In the genomic region with DNA sequence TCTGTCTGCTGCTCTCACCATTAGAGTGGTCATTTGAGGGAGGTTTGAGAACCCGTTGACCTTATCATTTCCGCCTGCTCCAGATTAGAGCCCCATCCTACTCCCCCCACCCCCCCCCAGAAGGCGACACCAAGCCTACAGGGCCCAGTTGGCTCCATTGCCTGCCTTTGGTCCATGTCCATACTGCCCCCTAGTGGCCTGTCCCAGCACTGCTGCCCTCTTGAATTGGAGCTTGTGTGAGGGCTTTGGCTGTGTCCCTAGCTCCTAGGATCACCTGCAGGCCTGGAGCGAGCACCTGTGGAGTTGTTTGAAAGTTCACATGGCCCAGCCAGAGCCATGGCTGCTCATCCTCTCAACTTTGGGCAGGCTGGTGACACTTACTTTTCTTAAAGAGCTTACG, we compare ENCODE assay signal across 8 mouse cellular contexts.
A peak's percentile ranks its signal among the peaks of the same experiment; 100 is the strongest.
DNase-seq lines count a peak whose midpoint lies in the region; ATAC-seq and TF ChIP-seq lines count a peak whose summit lies in the region.

No protein-coding gene starts in this region.

- no peaks in the 10 kb centered on the region for H3K9me3 ChIP-seq in hindbrain, embryonic 11.5 days (ENCODE audit: control insufficient read depth, low read length)
- no peaks in the 10 kb centered on the region for H3K9me3 ChIP-seq in hindbrain, embryonic 13.5 days

- peak; percentile 80 for TF ChIP-seq CTCF in cortical plate, adult 2 months (IDR thresholded peaks at IDR 0.05; ENCODE audit: extremely low read depth, insufficient read depth, low read length)
- peak; percentile 78 for TF ChIP-seq CTCF in heart, adult 2 months (IDR thresholded peaks at IDR 0.05)
- TF ChIP-seq CTCF in testis, adult 2 months (IDR thresholded peaks at IDR 0.05; ENCODE audit: control insufficient read depth, insufficient read depth, insufficient replicate concordance, low read depth, low read length): peak; percentile 97

- H3K4me1 ChIP-seq in hindbrain, embryonic 11.5 days (replicated peaks; ENCODE audit: control insufficient read depth, insufficient read depth, low read length): no peaks in the 10 kb centered on the region
- peaks cover 22% of the 10 kb centered on the region for H3K4me1 ChIP-seq in hindbrain, embryonic 13.5 days (replicated peaks)
- H3K4me1 ChIP-seq in cortical plate, adult 2 months (ENCODE audit: control insufficient read depth, insufficient read depth, low read length): no peaks in the 10 kb centered on the region
- peaks cover 4% of the 10 kb centered on the region for H3K4me1 ChIP-seq in heart, adult 2 months (ENCODE audit: control insufficient read depth, insufficient read depth, low read length)
- H3K4me1 ChIP-seq in testis, adult 2 months (ENCODE audit: control insufficient read depth, insufficient read depth, low read length): peaks cover 2% of the 10 kb centered on the region

- 58% methylated on average over 5 of the region's 5 CpGs for WGBS in hindbrain, embryonic 11.5 days
- WGBS in hindbrain, embryonic 13.5 days: 65% methylated on average over 5 of the region's 5 CpGs
- WGBS in heart, adult 2 months: 52% methylated on average over 5 of the region's 5 CpGs

- H3K4me2 ChIP-seq in hindbrain, embryonic 11.5 days (replicated peaks; ENCODE audit: low read depth, low read length): no peak overlapping the region
- no peak overlapping the region for H3K4me2 ChIP-seq in hindbrain, embryonic 13.5 days

- ATAC-seq in hindbrain, embryonic 11.5 days (ENCODE audit: low FRiP score): no peak
- no peak for ATAC-seq in hindbrain, embryonic 13.5 days (ENCODE audit: low FRiP score)
- peak; percentile 62 for ATAC-seq in megakaryocyte progenitor cell, adult 5-6 weeks (replicated peaks; ENCODE audit: poor library complexity)

- no peak for TF ChIP-seq POLR2A in cortical plate, adult 2 months (IDR thresholded peaks at IDR 0.05; ENCODE audit: extremely low read depth, insufficient read depth, low read length)
- no peak for TF ChIP-seq POLR2A in heart, adult 2 months (IDR thresholded peaks at IDR 0.05; ENCODE audit: insufficient read depth, low read depth, low read length)
- TF ChIP-seq POLR2A in testis, adult 2 months (IDR thresholded peaks at IDR 0.05; ENCODE audit: control insufficient read depth, low read depth, low read length): no peak

- H3K9ac ChIP-seq in hindbrain, embryonic 11.5 days (ENCODE audit: low read depth, low read length): no peak overlapping the region
- no peak overlapping the region for H3K9ac ChIP-seq in hindbrain, embryonic 13.5 days
- no peak overlapping the region for H3K9ac ChIP-seq in heart, adult 2 months (ENCODE audit: low read depth, low read length)

- no peaks in the 10 kb centered on the region for H3K79me2 ChIP-seq in heart, adult 2 months (replicated peaks; ENCODE audit: control insufficient read depth, insufficient read depth, low read length)

- no peaks in the 10 kb centered on the region for H3K36me3 ChIP-seq in hindbrain, embryonic 11.5 days (ENCODE audit: control insufficient read depth, insufficient read depth, low read length)
- H3K36me3 ChIP-seq in hindbrain, embryonic 13.5 days: peaks cover 55% of the 10 kb centered on the region
- H3K36me3 ChIP-seq in heart, adult 2 months (ENCODE audit: control insufficient read depth, insufficient read depth, low read length): no peaks in the 10 kb centered on the region
- H3K36me3 ChIP-seq in testis, adult 2 months (ENCODE audit: control insufficient read depth, insufficient read depth, low read length): no peaks in the 10 kb centered on the region

- no peak overlapping the region for H3K4me3 ChIP-seq in hindbrain, embryonic 11.5 days (ENCODE audit: low read depth, low read length)
- no peak overlapping the region for H3K4me3 ChIP-seq in hindbrain, embryonic 13.5 days
- no peak overlapping the region for H3K4me3 ChIP-seq in cortical plate, adult 2 months (ENCODE audit: insufficient read depth, low read length)
- no peak overlapping the region for H3K4me3 ChIP-seq in heart, adult 2 months
- H3K4me3 ChIP-seq in testis, adult 2 months (ENCODE audit: control insufficient read depth, low read depth, low read length): no peak overlapping the region

- peak; percentile 86 for DNase-seq in hindbrain, embryonic 11.5 days (ENCODE audit: low spot score)
- DNase-seq in WW6 (ENCODE audit: low read depth, low spot score): peak; percentile 58
- peak; percentile 69 to 83 for DNase-seq in heart, adult 2 months
- DNase-seq in layer of hippocampus, adult 9-11 months: peak; percentile 58

- intact Hi-C loops in heart, adult 2 months (cut with DNase I): loop anchor here (10.0 kb wide), 1 partner anchor 703 kb away; no protein-coding TSS in a partner anchor

- peak; percentile 68; the same call in 1 of the 2 replicates for TF ChIP-seq EP300 in heart, adult 2 months (IDR thresholded peaks at IDR 0.05; ENCODE audit: insufficient read depth, low read depth, low read length)

- H3K27me3 ChIP-seq in hindbrain, embryonic 11.5 days (ENCODE audit: control insufficient read depth, insufficient read depth, low read length): no peaks in the 10 kb centered on the region
- no peaks in the 10 kb centered on the region for H3K27me3 ChIP-seq in hindbrain, embryonic 13.5 days
- H3K27me3 ChIP-seq in heart, adult 2 months (ENCODE audit: control insufficient read depth, insufficient read depth, low read length): no peaks in the 10 kb centered on the region
- no peaks in the 10 kb centered on the region for H3K27me3 ChIP-seq in testis, adult 2 months (ENCODE audit: control insufficient read depth, insufficient read depth, low read length)

- H3K27ac ChIP-seq in hindbrain, embryonic 11.5 days (ENCODE audit: low read depth, low read length): no peak overlapping the region
- H3K27ac ChIP-seq in hindbrain, embryonic 13.5 days: no peak overlapping the region
- no peak overlapping the region for H3K27ac ChIP-seq in cortical plate, adult 2 months (ENCODE audit: insufficient read depth, low read length)
- no peak overlapping the region; the same call in 1 of the 2 replicates for H3K27ac ChIP-seq in heart, adult 2 months
- no peak overlapping the region for H3K27ac ChIP-seq in testis, adult 2 months (ENCODE audit: control insufficient read depth, insufficient read depth, low read depth, low read length)
